ENCODE assay signal across 18 mouse cellular contexts in the genomic region with DNA sequence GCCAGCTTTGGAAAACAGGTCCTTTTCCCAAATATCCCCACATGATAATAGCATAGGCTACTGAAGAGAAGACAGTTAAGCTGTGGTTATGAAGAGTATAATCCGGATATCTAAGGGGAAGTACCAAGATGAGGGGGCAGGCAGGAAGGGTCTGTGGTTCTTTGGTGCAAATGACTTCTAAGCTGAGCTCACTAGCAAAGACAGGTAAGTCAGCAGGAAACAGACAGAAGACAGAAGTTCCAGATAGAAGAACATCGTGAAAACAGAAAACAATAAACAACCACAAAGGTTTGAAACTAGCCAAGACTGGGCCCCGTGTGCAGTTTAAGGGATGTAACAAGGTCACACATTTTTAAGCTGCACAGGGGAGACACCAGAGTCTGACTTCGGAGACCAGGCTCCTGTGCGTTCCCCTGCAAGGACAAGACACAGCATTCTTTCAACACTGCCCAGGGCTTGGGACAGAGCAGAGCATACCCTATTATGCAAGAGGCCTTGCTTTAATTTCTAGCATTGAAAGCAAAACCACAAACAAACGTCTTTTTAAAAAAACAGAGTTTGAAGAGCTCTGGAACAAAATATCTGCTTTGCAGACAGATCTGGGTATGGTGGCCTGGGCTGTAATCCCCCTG. TPM values are rescaled to one million over a fixed set of nuclear protein-coding genes. Genes with fewer than 3 reads are reported as not detected.
"Had no signal": no experiment of that assay in that cellular context is flagged by ENCODE, and none has a peak within 500 bp of the region (broad histone marks: within the 10 kb centered on the region; RNA-seq: fewer than 3 reads in every experiment).

No protein-coding gene starts in this region.

- ATAC-seq: midbrain, embryonic 16.5 days had no signal

- H3K36me3 ChIP-seq: limb, embryonic 13.5 days; midbrain, embryonic 12.5 days had no signal

- H3K4me1 ChIP-seq: limb, embryonic 13.5 days had no signal

- H3K9me3 ChIP-seq: limb, embryonic 13.5 days; megakaryocyte, embryonic 14.5 days; midbrain, embryonic 12.5 days had no signal

- H3K4me3 ChIP-seq: limb, embryonic 13.5 days; megakaryocyte, embryonic 14.5 days; midbrain, embryonic 12.5 days had no signal

- H3K27me3 ChIP-seq: limb, embryonic 13.5 days; megakaryocyte, embryonic 14.5 days had no signal

- H3K27ac ChIP-seq: kidney, postnatal 0 days; limb, embryonic 13.5 days; liver, embryonic 14.5 days; midbrain, embryonic 12.5 days; stomach, postnatal 0 days had no signal

- H3K9ac ChIP-seq: limb, embryonic 13.5 days; liver, embryonic 14.5 days; midbrain, embryonic 12.5 days had no signal

- H3K4me2 ChIP-seq: limb, embryonic 13.5 days; midbrain, embryonic 12.5 days had no signal

- DNase-seq: kidney, postnatal 36 days; layer of hippocampus, adult 9-11 months; layer of hippocampus, postnatal 36 days; lung, adult 18-20 months; lung, postnatal 36 days; right cerebral cortex, postnatal 25 days; thymus, postnatal 4 days had no signal

RNA-seq across cellular contexts. Expression of gene Cpb2, which starts 14.5 kb away (rescaled TPM):
- total RNA-seq: layer of hippocampus, adult 18-20 months; layer of hippocampus, postnatal 36 days; left cerebral cortex, adult 8-10 months; left cerebral cortex, postnatal 25 days had no signal
- polyA plus RNA-seq: limb, embryonic 13.5 days; midbrain, embryonic 12.5 days; midbrain, embryonic 16.5 days; small intestine, adult 2 months had no signal
